Mouse (Mus musculus): ENCODE results near the gene Mapkbp1. TPM values are rescaled to one million over a fixed set of nuclear protein-coding genes. Genes with fewer than 3 reads are reported as not detected.

Mapkbp1 gene
- polyA plus RNA-seq, 1 experiment from 2014 or later, result 9.3 TPM

DNA sequence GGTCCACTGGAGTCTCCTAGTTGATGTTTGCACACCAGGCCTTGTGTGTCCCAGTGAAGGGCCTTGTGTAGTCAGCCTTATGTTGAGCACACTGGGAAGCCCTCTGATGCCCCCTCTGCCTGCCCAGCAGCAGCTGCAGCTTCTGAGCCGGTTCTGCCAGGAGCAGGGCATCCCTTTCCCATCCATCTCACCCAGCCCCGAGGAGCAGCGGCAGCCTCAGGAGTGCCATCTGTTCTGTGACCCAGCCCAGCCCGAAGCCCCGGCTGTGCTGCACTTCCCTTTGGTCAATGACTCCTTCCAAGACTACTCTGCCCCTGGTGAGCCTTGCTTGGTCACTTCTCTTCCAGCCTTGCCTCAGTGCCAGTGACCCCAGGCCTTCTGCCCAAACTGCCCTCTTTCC lies 68.5 kb downstream of the Mapkbp1 start:
- Histone ChIP-seq H3K27ac (ENCODE audit: low read length) (no peak overlapping the region), H3K4me2 (ENCODE audit: low read length) (no peak overlapping the region), H3K36me3 (ENCODE audit: control insufficient read depth, insufficient read depth, low read length) (peaks cover 26% of the 10 kb centered on the region), H3K9me3 (replicated peaks; ENCODE audit: control insufficient read depth, low read length, poor library complexity, severe bottlenecking) (no peaks in the 10 kb centered on the region), H3K4me3 (ENCODE audit: low read depth, low read length) (no peak overlapping the region), H3K27me3 (ENCODE audit: control insufficient read depth, insufficient read depth, low read depth, low read length) (no peaks in the 10 kb centered on the region), H3K9ac (ENCODE audit: low read depth, low read length) (no peak overlapping the region), H3K4me1 (ENCODE audit: control insufficient read depth, insufficient read depth, low read length) (no peaks in the 10 kb centered on the region)
- 97% methylated on average over 5 of the region's 5 CpGs for WGBS
- ATAC-seq, result no peak

- peaks cover 18% of the 10 kb centered on the region for H3K36me3 ChIP-seq (ENCODE audit: control insufficient read depth, insufficient read depth, low read length)
- H3K27ac ChIP-seq (ENCODE audit: low read length), result no peak overlapping the region
- WGBS, result 72% methylated on average over 4 of the region's 4 CpGs
- no peak overlapping the region for H3K9ac ChIP-seq (ENCODE audit: low read depth, low read length)
- H3K9me3 ChIP-seq (replicated peaks; ENCODE audit: control insufficient read depth, low read length, poor library complexity, severe bottlenecking), result no peaks in the 10 kb centered on the region
- no peak for ATAC-seq
- no peaks in the 10 kb centered on the region for H3K4me1 ChIP-seq (ENCODE audit: control insufficient read depth, insufficient read depth, low read length)
- no peak overlapping the region for H3K4me2 ChIP-seq (ENCODE audit: low read length)
- H3K27me3 ChIP-seq (ENCODE audit: control insufficient read depth, insufficient read depth, low read depth, low read length), result no peaks in the 10 kb centered on the region
- no peak overlapping the region for H3K4me3 ChIP-seq (ENCODE audit: low read depth, low read length)
Measured at GRCm38 (mm10) chr2:120044101-120044603, 71.7 kb downstream of the Mapkbp1 start.

DNA sequence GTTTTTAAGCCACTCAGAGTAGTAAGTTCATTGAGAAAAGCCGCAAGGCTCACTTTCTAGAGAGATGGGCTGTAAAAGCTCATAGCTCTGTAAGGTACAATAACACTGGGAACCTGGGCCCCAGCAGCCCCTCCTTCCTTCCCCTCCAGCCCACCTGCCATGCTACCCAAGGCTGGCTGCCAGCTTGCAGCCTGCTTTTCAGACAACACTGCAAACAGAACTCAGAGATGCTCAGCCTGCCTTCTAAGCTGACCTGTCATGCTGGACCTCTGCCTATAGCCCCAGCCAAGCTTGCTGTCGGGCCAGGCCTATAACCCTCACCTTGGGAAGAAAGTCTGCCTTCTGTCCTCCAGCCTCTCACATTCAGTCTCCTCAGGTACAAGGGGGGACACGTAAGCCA lies 72.2 kb downstream of the Mapkbp1 start:
- Histone ChIP-seq H3K9ac (ENCODE audit: low read depth, low read length) (no peak overlapping the region), H3K27ac (ENCODE audit: low read length) (no peak overlapping the region), H3K4me1 (ENCODE audit: control insufficient read depth, insufficient read depth, low read length) (no peaks in the 10 kb centered on the region), H3K27me3 (ENCODE audit: control insufficient read depth, insufficient read depth, low read depth, low read length) (no peaks in the 10 kb centered on the region), H3K36me3 (ENCODE audit: control insufficient read depth, insufficient read depth, low read length) (peaks cover 15% of the 10 kb centered on the region), H3K9me3 (replicated peaks; ENCODE audit: control insufficient read depth, low read length, poor library complexity, severe bottlenecking) (no peaks in the 10 kb centered on the region), H3K4me3 (ENCODE audit: low read depth, low read length) (no peak overlapping the region), H3K4me2 (ENCODE audit: low read length) (no peak overlapping the region)
- no peak for ATAC-seq
- WGBS, result 82% methylated on average over 3 of the region's 3 CpGs

GRCm38 (mm10) chr2:120046486-120047310 lies 74.2 kb downstream of the Mapkbp1 start:
- no peak overlapping the region for H3K4me2 ChIP-seq (ENCODE audit: low read length)
- peaks cover 4% of the 10 kb centered on the region; the same call in 1 of the 2 replicates for H3K36me3 ChIP-seq (ENCODE audit: control insufficient read depth, insufficient read depth, low read length)
- no peak for ATAC-seq
- H3K9ac ChIP-seq (ENCODE audit: low read depth, low read length), result no peak overlapping the region
- H3K4me1 ChIP-seq (ENCODE audit: control insufficient read depth, insufficient read depth, low read length), result no peaks in the 10 kb centered on the region
- H3K4me3 ChIP-seq (ENCODE audit: low read depth, low read length), result no peak overlapping the region
- H3K27me3 ChIP-seq (ENCODE audit: control insufficient read depth, insufficient read depth, low read depth, low read length), result no peaks in the 10 kb centered on the region
- 65% methylated on average over 14 of the region's 14 CpGs for WGBS
- no peaks in the 10 kb centered on the region for H3K9me3 ChIP-seq (replicated peaks; ENCODE audit: control insufficient read depth, low read length, poor library complexity, severe bottlenecking)
- no peak overlapping the region for H3K27ac ChIP-seq (ENCODE audit: low read length)

DNA sequence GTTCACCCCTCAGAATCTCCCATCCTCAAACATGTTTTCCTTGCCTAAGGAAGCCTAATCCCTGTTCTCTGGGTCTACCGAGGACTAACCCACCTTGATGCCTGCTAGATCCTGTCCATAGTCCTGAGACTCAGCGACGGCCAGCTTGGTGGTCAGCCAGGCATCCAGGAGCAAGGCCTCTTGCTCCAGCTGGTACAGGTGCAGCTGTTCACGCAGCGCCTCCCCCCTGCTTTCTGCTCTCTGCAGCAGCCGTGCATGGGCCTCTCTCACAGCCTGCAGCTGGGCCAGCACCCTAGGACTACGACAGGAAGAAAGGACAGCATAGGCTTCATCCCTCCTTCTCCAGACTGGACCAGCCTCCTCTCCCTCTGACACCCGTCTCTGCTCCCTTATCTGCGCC lies 75.7 kb downstream of the Mapkbp1 start:
- 78% methylated on average over 9 of the region's 9 CpGs for WGBS
- no peak overlapping the region for H3K4me3 ChIP-seq (ENCODE audit: low read depth, low read length)
- no peak for ATAC-seq

DNA sequence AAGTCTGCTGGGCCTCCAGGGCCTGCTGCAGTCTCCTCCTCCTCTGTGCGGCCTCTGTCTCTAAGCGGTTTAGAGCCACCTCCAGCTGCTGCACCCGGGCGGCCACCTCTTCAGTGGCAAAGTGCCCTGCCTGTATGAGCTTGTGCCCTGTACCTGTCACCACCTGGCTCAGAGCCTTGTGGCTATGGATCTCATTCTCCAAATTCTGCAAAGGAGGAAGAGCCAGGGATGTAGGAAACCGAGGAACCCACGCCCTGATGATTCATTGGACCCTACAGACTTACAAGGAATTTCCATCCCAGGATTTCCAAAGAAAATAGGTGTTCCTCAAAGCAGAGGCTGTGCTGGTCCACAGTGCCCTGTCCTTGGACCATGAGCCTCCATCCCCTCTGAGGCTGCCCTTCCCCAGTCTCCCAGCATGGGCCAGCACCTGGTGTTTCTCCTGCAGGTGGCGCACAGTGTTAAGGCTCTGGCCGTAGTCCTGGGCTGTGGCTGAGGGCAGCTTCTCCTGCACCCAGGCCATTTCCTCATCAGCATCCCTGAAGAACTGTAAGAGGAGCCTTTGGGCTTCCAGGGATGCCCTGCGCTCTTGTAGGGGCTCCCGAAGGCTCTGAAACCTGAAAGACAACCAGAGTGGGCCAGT lies 77.3 kb downstream of the Mapkbp1 start:
- H3K9me3 ChIP-seq (replicated peaks; ENCODE audit: control insufficient read depth, low read length, poor library complexity, severe bottlenecking), result no peaks in the 10 kb centered on the region
- no peaks in the 10 kb centered on the region for H3K4me1 ChIP-seq (ENCODE audit: control insufficient read depth, insufficient read depth, low read length)
- no peak overlapping the region for H3K4me3 ChIP-seq (ENCODE audit: low read depth, low read length)
- H3K9ac ChIP-seq (ENCODE audit: low read depth, low read length), result no peak overlapping the region
- no peak overlapping the region for H3K4me2 ChIP-seq (ENCODE audit: low read length)
- no peaks in the 10 kb centered on the region for H3K27me3 ChIP-seq (ENCODE audit: control insufficient read depth, insufficient read depth, low read depth, low read length)
- H3K27ac ChIP-seq (ENCODE audit: low read length), result no peak overlapping the region
- WGBS, result 58% methylated on average over 10 of the region's 10 CpGs
- no peak for ATAC-seq
- no peaks in the 10 kb centered on the region for H3K36me3 ChIP-seq (ENCODE audit: control insufficient read depth, insufficient read depth, low read length)

More for the DNA sequence above, 75.7 kb downstream of the Mapkbp1 start:
- Histone ChIP-seq H3K27me3 (ENCODE audit: control insufficient read depth, insufficient read depth, low read depth, low read length) (no peaks in the 10 kb centered on the region), H3K9ac (ENCODE audit: low read depth, low read length) (no peak overlapping the region), H3K4me2 (ENCODE audit: low read length) (no peak overlapping the region), H3K9me3 (replicated peaks; ENCODE audit: control insufficient read depth, low read length, poor library complexity, severe bottlenecking) (no peaks in the 10 kb centered on the region), H3K27ac (ENCODE audit: low read length) (no peak overlapping the region), H3K4me1 (ENCODE audit: control insufficient read depth, insufficient read depth, low read length) (no peaks in the 10 kb centered on the region), H3K36me3 (ENCODE audit: control insufficient read depth, insufficient read depth, low read length) (no peaks in the 10 kb centered on the region)

DNA sequence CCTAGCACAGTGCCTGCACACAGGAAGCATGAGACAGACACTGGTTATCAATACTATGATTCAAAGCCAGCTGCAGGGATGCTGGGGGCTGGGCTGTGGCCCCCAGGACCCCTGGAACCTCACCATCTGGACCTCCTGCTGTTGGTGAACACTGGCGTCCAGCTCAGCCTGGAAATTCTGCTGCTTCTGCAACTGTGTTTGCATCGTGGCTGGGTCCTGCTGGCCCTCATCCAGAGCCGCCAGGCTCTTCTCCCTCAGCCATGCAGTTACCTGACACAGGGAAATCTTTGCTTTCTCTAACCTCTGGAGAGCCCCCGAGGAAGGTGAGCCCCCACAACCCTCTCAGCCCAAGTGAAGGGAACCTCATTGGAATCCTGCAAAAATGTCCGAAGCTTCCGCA lies 78.9 kb downstream of the Mapkbp1 start:
- Histone ChIP-seq H3K27me3 (ENCODE audit: control insufficient read depth, insufficient read depth, low read depth, low read length) (no peaks in the 10 kb centered on the region), H3K4me2 (ENCODE audit: low read length) (no peak overlapping the region), H3K4me1 (ENCODE audit: control insufficient read depth, insufficient read depth, low read length) (no peaks in the 10 kb centered on the region), H3K4me3 (ENCODE audit: low read depth, low read length) (no peak overlapping the region), H3K36me3 (ENCODE audit: control insufficient read depth, insufficient read depth, low read length) (no peaks in the 10 kb centered on the region), H3K9ac (ENCODE audit: low read depth, low read length) (no peak overlapping the region), H3K27ac (ENCODE audit: low read length) (no peak overlapping the region), H3K9me3 (replicated peaks; ENCODE audit: control insufficient read depth, low read length, poor library complexity, severe bottlenecking) (no peaks in the 10 kb centered on the region)
- 66% methylated on average over 6 of the region's 6 CpGs for WGBS
- no peak for ATAC-seq

GRCm38 (mm10) chr2:120054771-120055552 lies 82.5 kb downstream of the Mapkbp1 start:
- H3K4me3 ChIP-seq (ENCODE audit: low read depth, low read length), result no peak overlapping the region
- no peak for ATAC-seq
- 93% methylated on average over 12 of the region's 12 CpGs for WGBS
- no peaks in the 10 kb centered on the region for H3K36me3 ChIP-seq (ENCODE audit: control insufficient read depth, insufficient read depth, low read length)
- no peaks in the 10 kb centered on the region for H3K9me3 ChIP-seq (replicated peaks; ENCODE audit: control insufficient read depth, low read length, poor library complexity, severe bottlenecking)
- no peaks in the 10 kb centered on the region for H3K27me3 ChIP-seq (ENCODE audit: control insufficient read depth, insufficient read depth, low read depth, low read length)
- no peak overlapping the region for H3K27ac ChIP-seq (ENCODE audit: low read length)
- H3K9ac ChIP-seq (ENCODE audit: low read depth, low read length), result no peak overlapping the region
- H3K4me2 ChIP-seq (ENCODE audit: low read length), result no peak overlapping the region
- H3K4me1 ChIP-seq (ENCODE audit: control insufficient read depth, insufficient read depth, low read length), result no peaks in the 10 kb centered on the region
